Mouse (Mus musculus): ENCODE data around the gene Olfr1231.

Olfr1231 gene

DNA sequence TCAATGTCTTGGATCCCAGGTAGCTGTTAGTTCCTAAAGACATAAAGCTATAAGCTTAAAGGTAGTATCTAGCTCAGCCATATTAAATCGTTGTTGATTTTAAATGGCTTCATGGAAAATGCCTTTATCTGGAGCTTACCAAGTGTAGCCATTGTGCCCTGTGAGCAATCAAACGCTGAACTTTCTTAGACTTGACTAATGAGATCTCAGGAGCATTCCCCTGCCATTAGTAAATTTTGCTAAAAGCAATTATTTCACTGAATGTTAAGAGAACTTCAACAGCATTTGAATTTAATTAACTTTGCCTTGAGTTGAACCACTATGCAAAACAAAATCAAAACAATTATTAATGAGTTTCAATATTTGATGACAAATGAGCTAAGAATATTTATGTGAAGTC is at the start of gene Olfr1231:
Olfr1231 (minus strand) TSS at position 101 of the 400 bp plus-strand sequence.
- DNase-seq, result no peak

DNA sequence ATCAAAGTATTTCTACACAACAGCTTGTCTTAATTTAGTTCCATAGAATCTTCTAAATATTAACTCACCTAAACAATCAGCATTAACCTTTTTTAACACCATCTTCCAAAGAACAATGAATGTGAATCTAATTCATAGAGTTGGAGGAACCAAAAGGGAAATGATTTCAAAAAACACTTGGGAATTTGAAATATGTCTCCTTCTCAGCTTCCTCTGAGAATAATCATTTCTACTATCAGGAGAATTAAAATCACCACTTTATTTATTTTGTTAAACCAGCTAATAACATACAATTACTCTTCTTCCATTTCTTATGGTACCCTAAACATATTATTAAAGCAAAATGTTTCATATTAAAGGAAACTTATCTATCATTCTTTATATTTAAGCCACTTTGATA is 35.4 kb upstream of the Olfr1231 start, which contains the start of gene Olfr1233:
Olfr1233 (minus strand) TSS at position 101 of the 400 bp plus-strand sequence.
- DNase-seq, result no peak

DNA sequence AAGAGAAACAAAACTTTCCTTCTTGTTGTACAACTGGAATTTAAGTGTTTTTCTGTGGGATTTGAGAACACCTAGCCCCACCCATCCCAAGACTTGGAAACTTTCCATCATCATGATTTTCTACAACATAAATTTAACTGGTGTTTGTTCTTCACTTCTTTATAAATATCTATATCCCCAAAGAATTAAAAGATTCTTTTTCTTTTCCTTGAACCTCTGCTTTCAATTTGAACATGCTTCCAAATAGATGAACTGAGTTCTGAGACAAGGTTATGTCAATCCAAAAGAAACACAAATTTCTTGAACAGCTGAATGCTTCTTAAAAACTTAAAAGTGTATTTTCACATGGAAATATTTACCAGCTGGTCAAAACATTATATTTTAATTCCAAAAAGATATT is 22.7 kb upstream of the Olfr1231 start, which contains the start of gene Olfr1232:
Olfr1232 (minus strand) TSS at position 101 of the 400 bp plus-strand sequence.
- DNase-seq, result no peak

DNA sequence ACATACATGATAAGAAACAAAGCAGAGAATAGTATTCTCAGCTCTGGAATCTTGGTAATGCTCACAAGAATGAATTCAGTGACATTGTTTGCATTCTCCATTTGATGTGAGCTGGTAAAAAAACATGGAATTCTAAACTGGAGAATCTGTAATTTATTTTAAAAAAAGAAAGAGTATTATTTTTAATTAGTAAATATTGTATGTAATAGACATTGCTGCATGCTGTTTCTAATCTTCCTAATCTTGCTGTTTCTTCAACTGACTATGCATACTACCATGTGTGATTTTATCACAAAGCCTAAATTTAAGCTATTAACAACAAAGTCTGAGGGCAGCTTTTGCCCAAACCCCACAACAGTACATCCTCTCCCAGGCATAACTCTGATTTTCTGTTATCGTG is 9.7 kb downstream of the Olfr1231 start, which contains the start of gene Olfr1230:
Olfr1230 (minus strand) TSS at position 101 of the 400 bp plus-strand sequence.
- DNase-seq, result no peak

DNA sequence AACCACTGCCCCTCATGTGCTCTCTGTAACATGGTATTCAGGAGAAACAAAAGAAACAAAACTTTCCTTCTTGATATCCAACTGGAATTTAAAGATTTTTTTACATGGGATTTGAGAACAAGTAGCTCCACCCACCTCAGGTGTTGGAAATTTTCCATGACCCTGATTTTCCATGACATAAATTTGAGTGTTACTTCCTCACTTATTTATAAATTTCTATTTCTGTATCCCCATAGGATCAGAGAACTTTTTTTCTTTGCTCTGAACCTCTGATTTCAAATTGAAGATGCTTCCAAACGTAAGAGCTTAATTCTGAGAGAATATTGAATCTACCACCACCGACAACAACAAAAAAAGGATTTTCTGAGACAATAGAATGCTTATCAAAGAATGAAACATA is 19.0 kb downstream of the Olfr1231 start, which contains the start of gene Olfr1229:
Olfr1229 (minus strand) TSS at position 101 of the 400 bp plus-strand sequence.
- DNase-seq, result no peak

DNA sequence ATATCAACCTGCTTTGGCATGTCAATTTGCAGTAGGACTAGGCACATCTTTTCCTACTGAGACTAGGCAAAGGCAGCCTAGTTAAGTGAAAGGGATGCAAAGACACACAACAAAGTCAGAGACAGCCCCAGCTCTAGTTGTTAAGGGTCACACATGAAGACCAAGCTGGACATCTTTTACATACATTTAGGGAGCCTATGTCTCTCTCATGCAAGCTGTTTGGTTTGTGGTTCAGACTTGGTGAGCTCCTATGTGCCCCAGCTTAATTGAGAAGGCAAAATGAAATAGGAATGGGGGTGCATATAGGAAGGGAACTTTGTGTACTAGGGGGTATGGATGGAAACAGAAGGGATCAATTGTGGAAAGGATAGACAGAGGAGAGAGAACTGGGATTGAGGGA is 52.9 kb downstream of the Olfr1231 start, which contains the start of gene Olfr1228:
Olfr1228 (minus strand) TSS at position 101 of the 400 bp plus-strand sequence.
- DNase-seq, result no peak

Data from right cerebral cortex, adult 18-20 months (tissue).